Mouse (Mus musculus) brain, embryonic 14.5 days (tissue): ENCODE measurements at regions not wholly inside any gene's neighbourhood (a gene's known extent, or its start where the extent isn't known, plus 50 kb on each side); places are given as distances from the start of the nearest gene placed in this dataset.
"Not testable (repeated sequence)": the region's sequence is repeated elsewhere in the genome, so short reads cannot be mapped to it uniquely, and the experiment has no call there.

Experiments
- DNase-seq: peaks from one replicate; pipeline ENCODE4 v3.0.0-alpha.2; 2011; ENCODE audit warnings: low read depth
- CTCF ChIP-seq: fragments of 200-500 bp; IDR thresholded peaks from 2 replicates; pipeline ENCODE4 v1.5.1; 2012; ENCODE audit warnings: inconsistent platforms, mild to moderate bottlenecking, moderate library complexity, borderline replicate concordance; ENCODE audit not compliant: insufficient read depth, insufficient read length; ENCODE audit errors: extremely low read depth
- POLR2A ChIP-seq: fragments of 200-500 bp; IDR thresholded peaks from 2 replicates; pipeline ENCODE4 v1.6.1; 2012; ENCODE audit warnings: mild to moderate bottlenecking, inconsistent platforms, borderline replicate concordance; ENCODE audit not compliant: poor library complexity, insufficient read depth, insufficient read length, severe bottlenecking; ENCODE audit errors: extremely low read depth

GRCm38 (mm10) chr10:19297669-19298068 lies 58.7 kb upstream of the Olig3 start:
- DNase-seq, result peak; percentile 23
- TF ChIP-seq CTCF (no peak), POLR2A (no peak)

DNA sequence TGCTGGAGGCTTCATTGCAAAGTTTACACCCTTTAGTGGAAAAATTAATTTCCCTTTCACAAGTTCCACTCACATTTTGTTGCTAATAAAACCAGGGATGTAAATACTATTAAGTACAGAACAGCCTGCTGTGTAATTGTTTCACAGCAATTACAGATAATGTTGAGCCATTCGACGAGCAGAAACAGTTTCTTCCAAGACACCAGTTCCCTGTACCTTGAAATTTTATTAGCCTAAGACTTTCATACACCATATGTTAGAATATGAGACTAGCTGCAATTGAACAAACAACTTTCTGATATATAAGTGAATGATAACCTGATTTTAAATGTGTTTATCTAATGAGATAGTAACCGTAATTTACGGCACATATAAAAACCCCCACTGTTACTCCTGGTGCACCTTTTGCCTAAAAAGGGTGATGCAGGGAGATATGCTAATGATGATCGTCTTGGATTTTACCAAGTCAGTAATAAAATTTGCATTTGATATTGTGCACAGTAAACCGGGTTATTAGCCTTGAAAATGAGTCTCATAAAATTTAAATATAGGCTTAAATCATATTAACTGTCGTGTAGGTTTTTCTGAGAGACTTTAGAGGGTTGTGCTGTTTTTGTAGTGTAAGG lies 60.8 kb upstream of the Olig3 start:
- no peak for DNase-seq
- TF ChIP-seq POLR2A, result no peak
- no peak for TF ChIP-seq CTCF

- no peak for TF ChIP-seq POLR2A
- no peak for DNase-seq
Measured at GRCm38 (mm10) chr10:19291474-19291873, 64.9 kb upstream of the Olig3 start.

DNA sequence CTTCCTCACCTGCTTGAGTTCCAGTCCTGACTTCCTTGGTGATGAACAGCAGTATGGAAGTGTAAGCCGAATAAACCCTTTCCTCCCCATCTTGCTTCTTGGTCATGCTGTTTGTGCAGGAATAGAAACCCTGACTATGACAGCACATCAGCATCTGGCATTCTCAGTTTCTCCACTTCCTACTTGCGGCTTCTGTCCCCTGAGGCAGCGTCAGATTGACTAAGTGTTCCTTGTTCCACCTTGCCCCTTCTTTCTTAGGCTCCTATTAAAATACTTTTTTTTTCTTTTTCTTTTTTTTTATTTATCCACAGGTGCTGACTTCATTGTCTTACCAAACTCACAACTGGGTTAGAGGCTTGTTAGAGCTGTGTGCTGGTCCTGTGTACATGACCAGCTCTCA lies 65.3 kb upstream of the Olig3 start:
- DNase-seq, result not testable (repeated sequence)

DNA sequence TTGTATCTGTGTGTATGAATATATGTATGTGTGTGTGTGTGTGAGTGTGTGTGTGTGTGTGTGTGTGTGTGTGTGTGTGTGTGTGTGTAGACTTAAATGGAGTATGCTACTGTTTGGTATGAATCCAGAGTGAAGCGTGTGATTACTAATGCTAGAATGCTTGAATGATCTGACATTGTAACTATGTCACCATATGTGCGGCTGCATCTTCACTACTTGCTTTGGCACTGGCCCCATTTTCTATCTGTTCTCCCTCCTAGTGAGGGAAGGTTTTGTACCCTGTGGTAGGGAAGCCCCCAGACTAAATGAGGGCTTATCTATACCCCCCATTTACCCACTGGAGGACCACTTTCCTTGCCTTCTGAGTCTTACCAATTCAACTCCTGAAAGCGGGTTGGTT lies 74.2 kb upstream of the Olig3 start:
- peak; percentile 54 for DNase-seq
- TF ChIP-seq POLR2A, result no peak
- TF ChIP-seq CTCF, result no peak

GRCm38 (mm10) chr10:19281021-19281420 lies 75.3 kb upstream of the Olig3 start:
- no peak for TF ChIP-seq POLR2A
- TF ChIP-seq CTCF, result no peak

DNA sequence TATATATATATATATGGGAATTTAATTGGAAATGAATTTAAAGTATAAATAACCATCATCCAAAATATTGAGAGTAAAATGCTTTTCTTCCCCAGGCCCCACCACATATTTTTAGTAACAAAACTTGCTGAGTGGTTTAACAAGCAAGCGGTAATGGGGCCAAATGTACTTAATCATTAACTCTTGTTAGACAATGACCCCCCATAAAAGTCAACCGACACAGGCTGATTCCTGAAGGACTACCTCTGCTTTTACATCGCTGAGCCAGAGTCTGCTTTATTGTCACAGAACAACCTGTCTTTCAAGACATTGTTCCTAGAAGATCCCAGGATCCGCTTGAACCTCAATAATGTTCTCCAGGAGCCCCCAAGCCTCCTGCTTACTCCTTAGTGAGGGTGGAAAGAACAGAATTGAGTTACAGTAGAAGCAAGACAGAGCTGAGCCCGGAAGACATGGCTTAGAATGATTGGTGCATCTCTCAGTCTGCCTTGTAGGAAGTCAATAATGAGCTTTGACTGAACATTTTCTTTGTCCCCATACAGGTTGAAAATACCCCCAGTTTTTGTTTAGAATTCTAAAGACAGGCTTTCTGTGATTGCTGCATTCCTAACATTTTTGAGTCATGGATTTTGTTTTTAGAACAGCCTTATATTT lies 78.0 kb upstream of the Olig3 start:
- TF ChIP-seq CTCF, result no peak
- no peak for TF ChIP-seq POLR2A
- no peak for DNase-seq

More at GRCm38 (mm10) chr10:19281021-19281420, 75.3 kb upstream of the Olig3 start:
- peak; percentile 17 for DNase-seq

DNA sequence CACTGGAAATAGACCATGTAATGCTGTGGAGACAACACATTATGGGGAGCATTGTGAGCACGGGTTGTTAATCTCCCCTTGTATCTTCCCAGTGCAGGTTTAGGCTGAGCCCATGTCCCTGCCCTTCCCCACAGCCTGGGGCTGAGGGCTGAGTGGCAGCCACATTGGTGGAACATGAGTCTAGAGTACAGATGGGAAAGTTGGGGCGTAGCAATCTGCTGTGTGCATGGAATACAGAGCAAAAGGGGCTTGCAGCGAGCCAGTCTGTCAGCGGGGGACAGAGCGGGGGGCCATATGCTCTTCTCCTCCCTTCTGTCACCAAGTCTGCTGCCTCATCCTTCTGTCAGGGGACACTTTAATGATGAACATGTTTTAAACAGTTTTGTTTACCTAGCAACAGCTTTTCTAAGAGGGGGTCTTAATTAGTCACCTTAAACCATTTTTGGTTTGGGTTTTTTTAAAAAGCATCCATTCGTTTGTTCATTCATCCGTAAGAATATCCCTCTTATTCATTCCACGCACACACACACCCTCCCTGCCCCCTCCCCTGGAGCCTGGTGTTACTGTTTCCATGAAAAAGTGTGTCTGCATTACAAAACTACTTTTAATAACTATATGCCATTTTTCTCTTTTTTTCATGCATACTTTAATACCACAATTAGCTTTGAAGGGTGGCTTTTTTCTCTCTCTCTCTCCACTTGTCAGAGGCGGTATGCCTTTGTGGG lies 79.1 kb upstream of the Olig3 start:
- DNase-seq, result peak; percentile 95
- no peak for TF ChIP-seq CTCF
- no peak for TF ChIP-seq POLR2A

DNA sequence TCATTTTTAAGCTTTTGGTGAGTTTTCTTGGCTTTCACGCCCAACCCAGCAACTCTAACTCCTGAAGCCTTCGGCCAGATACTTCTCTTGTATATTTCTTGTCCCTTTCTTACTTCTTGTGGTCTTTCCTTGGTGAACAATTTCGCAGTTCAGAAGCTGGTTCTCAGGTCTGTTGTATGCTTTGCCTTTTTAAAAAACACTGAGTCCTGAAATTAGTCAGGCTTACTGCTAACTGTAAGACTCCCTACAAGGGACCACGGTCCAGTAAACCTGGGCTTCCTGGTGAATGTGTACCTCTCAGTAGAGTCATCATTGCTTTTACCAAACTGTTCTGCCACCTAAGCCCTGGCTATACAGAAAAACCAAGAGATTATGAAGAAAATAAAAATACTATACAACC lies 81.3 kb upstream of the Olig3 start:
- DNase-seq, result no peak
- no peak for TF ChIP-seq CTCF
- TF ChIP-seq POLR2A, result no peak

DNA sequence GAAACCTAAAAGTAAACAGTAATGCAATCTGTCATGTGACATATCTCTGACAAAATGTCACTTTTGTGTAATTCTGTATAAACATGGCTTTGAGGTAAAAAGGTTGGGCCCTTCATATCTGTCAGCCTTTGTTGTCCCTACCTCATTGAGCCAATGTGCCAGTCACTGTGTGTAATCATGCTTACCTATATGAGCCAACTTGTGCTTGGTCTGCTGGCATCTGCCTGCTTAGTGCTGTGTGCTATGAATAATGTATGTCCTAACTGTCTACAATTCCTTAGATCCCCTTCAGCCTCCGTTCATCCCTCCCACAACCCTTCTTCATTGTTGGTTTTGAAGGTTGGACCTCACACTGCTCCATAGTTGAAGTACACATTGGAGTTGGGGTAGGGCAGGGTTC lies 86.9 kb upstream of the Olig3 start:
- TF ChIP-seq CTCF (no peak), POLR2A (no peak)

DNA sequence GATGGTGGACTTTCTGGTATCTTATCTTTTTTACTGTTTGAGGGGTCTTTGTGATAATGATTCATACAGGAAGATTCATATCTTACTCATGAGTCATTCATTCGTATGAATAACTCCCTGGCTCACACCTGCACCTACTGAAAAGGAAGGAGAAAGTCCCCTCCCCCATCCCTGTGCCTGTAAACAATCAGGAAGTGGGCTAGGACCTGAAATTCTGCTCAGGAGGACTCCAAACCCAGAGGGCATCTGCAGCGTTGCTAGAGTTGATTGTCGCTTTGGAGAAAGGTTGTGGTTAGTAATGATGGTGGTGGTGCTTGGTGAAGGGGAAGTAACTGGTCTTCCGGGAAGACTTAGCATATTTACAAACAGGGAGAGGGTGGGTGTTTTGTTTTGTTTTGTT lies 88.3 kb upstream of the Olig3 start:
- TF ChIP-seq CTCF (no peak), POLR2A (no peak)

More for the DNA sequence above, 86.9 kb upstream of the Olig3 start:
- DNase-seq, result peak; percentile 21

More for the DNA sequence above, 88.3 kb upstream of the Olig3 start:
- no peak for DNase-seq
